ENCODE assay signal across 31 mouse cellular contexts in the genomic region with DNA sequence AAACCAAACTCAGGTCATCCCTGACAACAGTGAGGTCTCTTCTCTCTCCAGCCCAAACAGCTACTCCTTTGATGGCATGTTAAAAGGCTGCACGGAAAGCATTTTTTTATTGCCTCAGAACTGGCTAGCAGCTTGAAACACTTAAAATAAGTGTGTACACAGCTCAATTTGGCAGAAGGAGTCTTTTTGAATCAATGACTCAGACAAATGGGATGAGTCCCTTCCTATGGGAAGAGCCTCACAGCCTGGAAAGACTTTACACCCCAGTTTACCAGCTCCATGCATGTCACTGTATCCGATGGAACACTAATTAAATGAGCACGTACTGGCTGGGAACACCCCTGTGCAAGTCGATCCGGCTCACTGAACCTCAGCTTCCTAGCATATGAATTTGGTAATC. TPM values are rescaled to one million over a fixed set of nuclear protein-coding genes. Genes with fewer than 3 reads are reported as not detected.
DNase-seq lines count a peak whose midpoint lies in the region; ATAC-seq and TF ChIP-seq lines count a peak whose summit lies in the region.
"Had no signal": no experiment of that assay in that cellular context is flagged by ENCODE, and none has a peak within 500 bp of the region (broad histone marks: within the 10 kb centered on the region; RNA-seq: fewer than 3 reads in every experiment).

No protein-coding gene starts in this region.

- no peak for ATAC-seq in forebrain, embryonic 11.5 days (replicated peaks; ENCODE audit: low FRiP score)
- peak; percentile 93 for ATAC-seq in frontal cortex, adult (ENCODE audit: low TSS enrichment)
- ATAC-seq: forebrain, embryonic 15.5 days; hindbrain, embryonic 16.5 days; intestine, embryonic 16.5 days had no signal

- no peak overlapping the region for H3K4me2 ChIP-seq in forebrain, embryonic 11.5 days (ENCODE audit: low read depth, low read length, severe bottlenecking)
- H3K4me2 ChIP-seq: embryonic facial prominence, embryonic 12.5 days; embryonic facial prominence, embryonic 15.5 days; forebrain, embryonic 15.5 days; heart, embryonic 12.5 days; heart, embryonic 15.5 days; hindbrain, embryonic 13.5 days had no signal

- no peak overlapping the region for H3K4me3 ChIP-seq in forebrain, embryonic 10.5 days
- H3K4me3 ChIP-seq in forebrain, embryonic 11.5 days (ENCODE audit: low read depth, low read length) = no peak overlapping the region
- H3K4me3 ChIP-seq in left cerebral cortex, adult 2 months = no peak overlapping the region
- H3K4me3 ChIP-seq: embryonic facial prominence, embryonic 12.5 days; embryonic facial prominence, embryonic 15.5 days; forebrain, embryonic 15.5 days; heart, embryonic 12.5 days; heart, embryonic 15.5 days; hindbrain, embryonic 10.5 days; hindbrain, embryonic 13.5 days had no signal

- H3K27me3 ChIP-seq in forebrain, embryonic 10.5 days (ENCODE audit: poor library complexity, severe bottlenecking) = peaks cover 15% of the 10 kb centered on the region; the same call in 1 of the 2 replicates
- H3K27me3 ChIP-seq in forebrain, embryonic 11.5 days (ENCODE audit: control insufficient read depth, insufficient read depth, low read length) = no peaks in the 10 kb centered on the region
- H3K27me3 ChIP-seq: CH12.LX; embryonic facial prominence, embryonic 12.5 days; embryonic facial prominence, embryonic 15.5 days; forebrain, embryonic 15.5 days; heart, embryonic 15.5 days had no signal

- intact Hi-C loops in left cerebral cortex, postnatal 36 days (cut with DNase I) = no loop called here
- intact Hi-C loops in left cerebral cortex, adult 2 months (cut with DNase I) = no loop called here

- no peak for TF ChIP-seq CTCF in left cerebral cortex, adult 2 months (IDR thresholded peaks at IDR 0.05)

- H3K27ac ChIP-seq in forebrain, embryonic 10.5 days = no peak overlapping the region
- no peak overlapping the region for H3K27ac ChIP-seq in forebrain, embryonic 11.5 days (ENCODE audit: low read depth, low read length)
- H3K27ac ChIP-seq in left cerebral cortex, adult 2 months = no peak overlapping the region
- H3K27ac ChIP-seq: embryonic facial prominence, embryonic 12.5 days; embryonic facial prominence, embryonic 15.5 days; forebrain, embryonic 15.5 days; heart, embryonic 15.5 days; hindbrain, embryonic 10.5 days; hindbrain, embryonic 13.5 days had no signal

- no peak overlapping the region for H3K9ac ChIP-seq in forebrain, embryonic 11.5 days (ENCODE audit: low read length)
- H3K9ac ChIP-seq: embryonic facial prominence, embryonic 12.5 days; embryonic facial prominence, embryonic 15.5 days; forebrain, embryonic 15.5 days; heart, embryonic 12.5 days; heart, embryonic 15.5 days; hindbrain, embryonic 13.5 days had no signal

- no peaks in the 10 kb centered on the region for H3K9me3 ChIP-seq in forebrain, embryonic 10.5 days
- H3K9me3 ChIP-seq in forebrain, embryonic 11.5 days (ENCODE audit: control insufficient read depth, low read length) = no peaks in the 10 kb centered on the region
- H3K9me3 ChIP-seq: embryonic facial prominence, embryonic 12.5 days; embryonic facial prominence, embryonic 15.5 days; forebrain, embryonic 15.5 days; G1E; heart, embryonic 12.5 days; heart, embryonic 15.5 days; hindbrain, embryonic 10.5 days; hindbrain, embryonic 13.5 days had no signal

- H3K36me3 ChIP-seq in forebrain, embryonic 10.5 days (replicated peaks) = no peaks in the 10 kb centered on the region
- no peaks in the 10 kb centered on the region for H3K36me3 ChIP-seq in forebrain, embryonic 11.5 days (ENCODE audit: control insufficient read depth, insufficient read depth, low read length)
- H3K36me3 ChIP-seq: embryonic facial prominence, embryonic 12.5 days; embryonic facial prominence, embryonic 15.5 days; forebrain, embryonic 15.5 days; G1E; heart, embryonic 12.5 days; heart, embryonic 15.5 days; hindbrain, embryonic 10.5 days; hindbrain, embryonic 13.5 days had no signal

- peaks cover 15% of the 10 kb centered on the region for H3K4me1 ChIP-seq in forebrain, embryonic 10.5 days
- H3K4me1 ChIP-seq in forebrain, embryonic 11.5 days (replicated peaks; ENCODE audit: control insufficient read depth, insufficient read depth, low read length) = no peaks in the 10 kb centered on the region; the same call in 1 of the 2 replicates
- H3K4me1 ChIP-seq: embryonic facial prominence, embryonic 12.5 days; embryonic facial prominence, embryonic 15.5 days; heart, embryonic 12.5 days; heart, embryonic 15.5 days; hindbrain, embryonic 13.5 days had no signal

- WGBS in forebrain, embryonic 10.5 days = 93% methylated on average over 5 of the region's 5 CpGs
- 92% methylated on average over 5 of the region's 5 CpGs for WGBS in forebrain, embryonic 11.5 days

- peak; percentile 5 for DNase-seq in forebrain, embryonic 10.5 days (ENCODE audit: extremely low spot score, low spot score)
- DNase-seq in forebrain, embryonic 11.5 days (ENCODE audit: low spot score) = no peak
- no peak for DNase-seq in frontal cortex, postnatal 10 days (ENCODE audit: low spot score in 2 of 2)
- peak; percentile 21 to 33 for DNase-seq in left cerebral cortex, postnatal 36 days (ENCODE audit: low spot score in 2 of 2)
- no peak for DNase-seq in left cerebral cortex, adult 2 months (ENCODE audit: extremely low spot score in 1 of 2, low spot score in 2 of 2)
- DNase-seq in 3T3-L1 (ENCODE audit: low read depth, low spot score) (peak; percentile 6), MN1 (ENCODE audit: low spot score) (no peak)
- DNase-seq: adrenal gland, postnatal 10 days; adrenal gland, postnatal 36 days; B cell, adult 2 months; cerebellum, adult 11 months; cerebellum, adult 2 months; cerebellum, adult 9-11 months; cerebellum, postnatal 25 days; gastrocnemius, postnatal 10 days; gastrocnemius, postnatal 36 days; heart, postnatal 10 days; heart, postnatal 36 days; kidney, adult 2 months had no signal

RNA-seq across cellular contexts. Expression of a gene that starts 12.3 kb away (rescaled TPM):
- polyA plus RNA-seq in forebrain, embryonic 10.5 days (2016; fragmentation: Nextera tagmentation; extraction: Ambion mirVana) = 4.1 and 4.7 TPM in 2 replicates
- polyA plus RNA-seq in forebrain, embryonic 11.5 days (2014; fragmentation: Nextera tagmentation; extraction: Ambion mirVana) = 6.0 and 6.2 TPM in 2 replicates
- 10 to 100 TPM; 19.2 to 21.6 TPM for total RNA-seq in left cerebral cortex, postnatal 36 days (2021)
- total RNA-seq in left cerebral cortex, adult 2 months (2021) = 10 to 100 TPM; 17.6 to 19.5 TPM
- polyA plus RNA-seq: G1E had no signal

Comparison
In these comparisons a context has a peak if more than half of its experiments do, and no peak if none do; other contexts are left out.
1. DNase-seq: peak in forebrain, embryonic 10.5 days (single experiment), left cerebral cortex, postnatal 36 days (2 of 2) and 3T3-L1 (single experiment); none in forebrain, embryonic 11.5 days (single experiment), frontal cortex, postnatal 10 days (0 of 2), left cerebral cortex, adult 2 months (0 of 2) and MN1 (single experiment).